Mouse (Mus musculus) lung, adult 18-20 months (tissue): Measurements from ENCODE around the gene Rpusd3.

Experiments used
- DNase-seq, 2 experiments: peaks; one replicate each; pipeline ENCODE4 v3.0.0; 2022; ENCODE audit warnings: mixed read lengths in 2 of 2

The Rpusd3 gene

GRCm38 (mm10) chr6:113428006-113428405 lies 8.9 kb upstream of the Rpusd3 start:
- DNase-seq, result no peak

DNA sequence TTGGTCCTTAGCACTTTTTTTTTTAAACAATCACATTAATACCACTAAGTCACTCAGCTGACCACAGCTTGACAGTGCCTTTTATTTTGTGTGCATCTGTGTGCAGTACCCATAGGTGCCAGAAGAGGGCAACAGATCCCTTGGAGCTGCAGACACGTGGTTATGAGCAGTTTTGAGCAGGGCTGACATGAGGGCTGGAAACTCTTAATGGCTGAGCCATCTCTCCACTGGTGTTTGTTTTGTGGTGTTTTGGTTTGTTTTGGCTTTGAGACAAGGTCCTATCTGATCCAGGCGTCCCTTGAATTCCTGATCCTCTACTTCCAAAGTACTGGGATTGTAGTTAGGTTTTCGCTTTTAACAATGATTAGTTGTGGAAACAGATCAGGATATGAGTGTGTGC lies 8.3 kb upstream of the Rpusd3 start:
- DNase-seq, result peak in 1 of 2 experiments; percentile 49

DNA sequence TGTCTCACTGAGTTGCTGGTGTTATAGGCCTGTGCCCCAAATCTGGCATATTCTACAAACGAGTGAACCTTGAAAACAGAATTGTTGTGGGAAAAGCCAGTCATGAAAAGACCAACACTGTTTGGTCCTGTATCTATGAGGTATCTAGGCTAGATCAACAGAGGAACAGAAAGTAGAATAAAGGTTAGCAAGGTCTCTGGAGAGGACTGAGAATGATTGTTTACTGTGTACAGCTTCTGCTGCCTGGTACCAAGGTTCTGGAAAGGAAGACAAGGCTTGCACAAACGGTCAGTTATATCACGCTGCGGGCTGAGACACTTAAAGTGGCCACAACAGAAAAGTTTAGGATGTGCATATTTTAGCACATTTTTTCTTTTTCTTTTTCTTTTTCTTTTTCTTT lies 7.6 kb upstream of the Rpusd3 start:
- no peak for DNase-seq

- DNase-seq, result no peak
Observed at GRCm38 (mm10) chr6:113424187-113424586, 5.0 kb upstream of the Rpusd3 start.

DNA sequence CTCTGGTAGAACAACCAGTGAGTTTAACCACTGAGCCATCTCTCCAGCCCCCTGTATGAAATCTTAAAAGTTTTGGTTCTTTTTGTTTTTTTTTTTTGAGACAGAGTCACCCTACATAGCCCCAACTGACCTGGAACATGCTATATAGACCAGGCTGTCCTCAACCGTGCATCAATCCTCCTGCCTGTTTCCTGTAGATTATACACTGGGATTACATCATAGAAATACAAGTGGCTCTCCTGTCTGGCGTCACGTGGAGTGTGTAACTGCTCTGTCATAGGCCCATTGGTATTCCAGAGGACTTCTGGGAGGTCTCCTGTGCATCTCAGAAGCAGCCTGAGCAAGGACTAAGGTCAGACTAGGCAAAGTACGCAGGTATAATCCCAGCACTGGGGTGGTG lies 3.9 kb upstream of the Rpusd3 start:
- DNase-seq, result no peak

GRCm38 (mm10) chr6:113418441-113419198 lies 520 bp downstream of the Rpusd3 start:
- no peak for DNase-seq

- DNase-seq, result no peak
Observed at GRCm38 (mm10) chr6:113416416-113416815, 2.7 kb downstream of the Rpusd3 start.

GRCm38 (mm10) chr6:113410001-113410400 lies 9.1 kb downstream of the Rpusd3 start:
- DNase-seq, result no peak

- DNase-seq, result no peak
Observed at GRCm38 (mm10) chr6:113406683-113407082, 12.5 kb downstream of the Rpusd3 start.

GRCm38 (mm10) chr6:113405483-113405882 lies 13.7 kb downstream of the Rpusd3 start:
- no peak for DNase-seq

DNA sequence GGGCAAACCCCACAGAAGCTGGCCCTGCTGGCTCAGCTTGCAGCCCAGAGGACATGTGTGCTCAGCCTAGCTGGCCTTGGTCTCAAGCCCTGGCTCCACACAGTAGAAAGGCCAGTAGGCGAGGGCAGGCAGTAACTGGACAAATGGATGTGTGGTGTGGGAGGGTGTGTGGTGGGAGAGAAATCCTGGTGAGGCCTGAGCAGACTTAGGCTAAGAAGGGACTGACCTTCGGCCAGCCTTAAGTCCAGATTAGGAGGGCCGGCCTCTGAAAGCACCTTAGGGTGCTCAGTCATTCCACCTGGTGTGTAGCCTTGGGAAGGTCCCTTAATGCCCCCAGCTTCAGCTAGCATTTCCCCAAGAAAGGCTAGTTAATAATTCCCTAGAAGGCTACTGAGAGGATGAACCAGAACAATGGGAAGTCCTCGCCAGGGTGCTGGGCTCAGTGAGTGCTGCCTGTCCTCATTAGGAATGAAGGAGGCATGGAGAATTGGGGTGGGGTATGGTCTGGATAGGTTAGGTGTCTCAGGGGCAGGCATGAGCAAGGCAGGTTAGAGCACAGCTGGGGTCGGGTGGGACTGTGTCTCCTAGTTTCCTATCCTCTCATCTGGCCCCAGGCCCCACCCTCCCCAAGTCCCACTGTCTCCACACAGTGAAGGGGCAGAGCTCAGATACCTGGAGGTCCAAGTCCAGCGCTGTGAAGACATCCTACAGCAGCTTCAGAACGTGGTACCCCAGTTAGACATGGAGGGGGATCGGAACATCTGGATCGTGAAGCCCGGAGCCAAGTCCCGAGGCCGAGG lies 14.3 kb downstream of the Rpusd3 start:
- no peak for DNase-seq

DNA sequence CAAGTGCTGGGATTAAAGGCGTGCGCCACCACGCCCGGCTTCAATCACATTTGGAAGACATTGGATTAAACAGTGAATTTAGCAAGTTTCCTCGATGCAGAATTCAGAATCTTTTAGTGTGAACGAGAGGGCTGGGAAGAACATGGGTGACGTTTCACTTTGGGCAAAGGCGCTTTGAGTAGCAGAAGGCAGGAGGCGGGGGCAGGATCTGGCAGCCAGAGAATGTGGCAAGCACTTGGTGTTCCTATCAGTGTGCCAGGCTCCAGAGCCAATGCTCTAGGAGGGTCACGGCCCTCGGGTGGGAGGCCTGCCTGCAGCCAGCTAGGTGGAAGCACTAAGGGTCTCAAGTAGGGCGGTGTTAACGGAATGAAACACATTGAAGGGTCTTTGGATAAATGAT lies 17.0 kb downstream of the Rpusd3 start:
- no peak for DNase-seq

GRCm38 (mm10) chr6:113396270-113397030 lies 22.7 kb downstream of the Rpusd3 start:
- no peak for DNase-seq

DNA sequence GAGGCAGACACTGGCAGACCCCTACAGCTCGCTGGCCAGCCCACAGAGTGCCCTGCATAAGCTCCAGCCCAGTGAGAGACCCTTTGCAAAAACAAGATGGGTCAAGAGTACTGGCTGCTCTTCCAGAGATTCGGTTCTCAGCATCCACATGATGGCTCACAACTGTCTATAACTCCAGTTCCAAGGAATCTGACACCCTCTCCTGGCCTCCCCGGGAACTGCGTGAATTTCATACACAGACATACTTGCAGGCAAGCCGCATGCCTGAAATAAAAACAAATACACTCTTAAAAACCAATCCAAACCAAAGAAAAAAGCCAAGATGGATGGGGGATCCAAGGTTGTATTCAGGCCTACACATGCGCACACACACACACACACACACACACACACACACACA lies 23.6 kb downstream of the Rpusd3 start:
- no peak for DNase-seq

DNA sequence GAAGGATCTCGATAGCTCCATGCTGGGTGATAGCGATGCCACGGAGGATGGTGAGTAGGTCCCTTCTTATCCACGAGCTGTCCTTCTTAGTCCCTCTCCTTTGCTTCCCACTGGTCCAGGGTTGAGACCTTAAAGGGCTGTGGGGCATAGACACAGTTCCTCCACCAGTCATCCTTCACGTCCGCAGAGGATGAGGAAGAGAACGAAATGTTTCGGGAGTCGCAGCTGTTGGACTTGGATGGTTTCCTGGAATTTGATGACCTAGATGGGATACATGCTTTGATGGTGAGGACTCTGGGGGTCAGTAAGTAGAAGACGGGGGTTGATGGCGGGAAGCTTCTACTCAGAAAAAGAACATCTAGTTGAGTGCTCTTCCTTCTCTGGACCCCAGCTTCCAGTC lies 24.3 kb downstream of the Rpusd3 start:
- DNase-seq, result no peak

- no peak for DNase-seq
Observed at GRCm38 (mm10) chr6:113393951-113394350, 25.2 kb downstream of the Rpusd3 start.

DNA sequence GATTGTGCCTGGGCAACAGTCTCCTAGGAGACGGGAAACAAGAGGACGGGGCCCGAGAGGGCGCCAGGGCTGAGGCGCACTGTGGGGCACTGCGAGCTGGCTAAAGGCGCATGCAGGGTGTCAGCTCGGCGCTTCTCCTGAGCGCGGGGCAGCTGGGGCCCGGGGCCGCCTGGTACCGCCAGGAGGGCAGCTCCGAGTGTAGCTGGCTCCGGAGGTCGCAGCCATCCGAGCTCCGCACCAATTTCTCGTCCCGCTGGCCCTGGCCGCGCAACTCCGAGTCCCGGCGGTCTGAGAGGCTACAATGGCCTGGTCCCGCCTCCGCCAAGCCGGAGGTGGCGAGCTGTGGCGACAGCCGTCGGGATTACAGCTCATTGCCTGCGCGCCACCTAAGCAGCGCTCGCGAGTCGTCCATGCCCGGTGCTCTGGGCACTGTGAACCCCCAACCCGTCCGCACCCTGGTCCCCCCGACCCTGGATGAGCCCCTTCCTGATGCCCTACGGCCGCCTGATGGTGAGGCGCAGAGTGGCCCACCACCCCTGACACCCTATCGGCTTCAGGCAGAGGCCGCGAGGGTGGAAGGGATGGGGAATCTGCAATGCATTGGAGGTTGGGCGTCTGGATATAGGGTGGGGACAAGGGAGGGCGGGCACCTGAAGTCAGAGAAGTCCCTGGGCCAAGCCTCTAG lies 26.6 kb downstream of the Rpusd3 start:
- DNase-seq, result peak; percentile 32 to 58

GRCm38 (mm10) chr6:113392015-113392386 lies 27.1 kb downstream of the Rpusd3 start:
- no peak for DNase-seq

DNA sequence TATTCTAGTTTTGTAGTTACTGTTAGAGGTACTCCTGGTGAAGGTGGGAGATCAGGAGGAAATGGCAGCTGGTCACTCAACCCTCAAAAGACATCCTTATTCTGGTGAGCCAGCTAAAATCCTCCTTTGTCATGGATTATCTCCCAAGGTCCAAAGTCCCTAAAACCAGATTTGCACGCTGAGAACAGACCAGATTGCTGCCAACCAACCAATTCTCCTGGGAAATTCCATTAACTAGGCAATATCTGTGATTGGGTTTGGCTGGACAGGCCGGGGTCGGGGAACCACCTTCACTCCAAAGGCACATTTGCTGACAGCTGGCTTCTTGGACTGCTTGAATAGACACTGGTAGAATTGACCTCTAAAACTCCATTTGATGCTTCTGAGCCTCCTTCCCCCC lies 28.4 kb downstream of the Rpusd3 start:
- no peak for DNase-seq

DNA sequence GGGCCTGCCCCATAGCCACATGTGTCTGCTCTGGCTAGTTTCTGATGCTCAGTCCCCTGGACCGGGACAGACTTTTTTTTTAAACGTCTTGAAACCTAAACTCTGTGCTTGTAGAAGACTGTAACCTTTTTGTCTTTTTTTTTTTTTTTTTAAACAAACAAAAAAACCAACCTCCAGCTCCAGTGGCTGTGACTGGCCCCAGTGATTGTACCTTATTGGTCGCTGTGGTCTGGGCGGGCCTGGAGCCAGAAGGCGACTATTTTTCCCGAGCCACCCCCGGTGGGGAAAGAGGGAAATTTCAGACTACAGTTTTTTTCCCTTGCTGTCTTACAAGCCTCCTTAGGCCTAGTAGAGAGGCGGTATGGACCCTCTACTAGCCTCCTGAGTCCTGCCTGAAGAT lies 30.2 kb downstream of the Rpusd3 start, which contains the start of gene Ttll3:
Ttll3 (plus strand) TSS at position 301 of the 400 bp plus-strand sequence.
- no peak for DNase-seq

DNA sequence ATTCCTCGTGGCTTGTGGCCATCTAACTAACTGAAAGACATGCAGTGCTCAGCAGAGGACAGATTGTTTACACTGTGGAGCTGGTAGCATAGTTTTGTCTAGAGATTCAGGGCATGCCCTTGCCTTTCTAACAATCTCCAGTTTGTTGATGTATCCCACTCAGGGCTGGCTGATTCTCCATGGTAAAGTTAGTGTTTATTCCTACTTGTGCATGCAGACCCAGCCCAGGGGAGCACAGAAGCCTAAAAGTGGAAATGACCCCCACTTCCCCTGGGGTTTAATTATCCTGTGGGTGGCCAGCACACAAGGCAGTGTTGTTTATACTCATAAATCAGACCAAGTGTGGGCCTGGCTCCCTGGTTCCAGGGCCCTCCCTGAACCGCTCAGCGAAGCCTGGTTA lies 33.1 kb downstream of the Rpusd3 start:
- no peak for DNase-seq

GRCm38 (mm10) chr6:113385160-113385714 lies 33.9 kb downstream of the Rpusd3 start:
- no peak for DNase-seq
